Mouse (Mus musculus) intestine, postnatal 0 days (tissue): ENCODE results near the gene Sertad2. TPM values are rescaled to one million over a fixed set of nuclear protein-coding genes. Genes with fewer than 3 reads are reported as not detected.
A peak's percentile ranks its signal among the peaks of the same experiment; 100 is the strongest.

Experiments used
- ATAC-seq: fragments of 200-750 bp; cut with Nextera tagmentation; 2 replicates; pipeline ENCODE4 v1.8.0; 2017; ENCODE audit warnings: mild to moderate bottlenecking, moderate TSS enrichment, moderate library complexity
- H3K27ac ChIP-seq: fragments of 300-500 bp; sonication (generic); 2 replicates; pipeline ENCODE4 v1.5.1; 2014; ENCODE audit warnings: mild to moderate bottlenecking, low read depth, low read length, moderate library complexity
- H3K27me3 ChIP-seq: fragments of 300-500 bp; sonication (generic); replicated peaks from 2 replicates; pipeline ENCODE4 v1.6.1; 2014; ENCODE audit warnings: low read length, mixed read lengths; ENCODE audit not compliant: control insufficient read depth, insufficient read depth
- H3K36me3 ChIP-seq: fragments of 300-500 bp; sonication (generic); 2 replicates; pipeline ENCODE4 v1.6.1; 2014; ENCODE audit warnings: mild to moderate bottlenecking, moderate library complexity; ENCODE audit not compliant: control insufficient read depth, insufficient read depth
- H3K4me1 ChIP-seq: fragments of 300-500 bp; sonication (generic); replicated peaks from 2 replicates; pipeline ENCODE4 v1.6.1; 2014; ENCODE audit warnings: antibody characterized with exemption, low read length, mixed read lengths; ENCODE audit not compliant: control insufficient read depth, insufficient read depth
- H3K4me2 ChIP-seq: fragments of 300-500 bp; sonication (generic); replicated peaks from 2 replicates; pipeline ENCODE4 v1.6.1; 2014; ENCODE audit warnings: low read depth, mild to moderate bottlenecking, moderate library complexity
- H3K4me3 ChIP-seq: fragments of 300-500 bp; sonication (generic); 2 replicates; pipeline ENCODE4 v1.5.1; 2014; ENCODE audit warnings: low read depth, low read length
- H3K9ac ChIP-seq: fragments of 300-500 bp; sonication (generic); 2 replicates; pipeline ENCODE4 v1.6.1; 2014; ENCODE audit warnings: mild to moderate bottlenecking, low read depth, low read length
- H3K9me3 ChIP-seq: fragments of 300-500 bp; sonication (generic); 2 replicates; pipeline ENCODE4 v1.6.1; 2016; ENCODE audit warnings: mixed run types; ENCODE audit not compliant: control insufficient read depth
- CTCF ChIP-seq: sonication (generic); IDR thresholded peaks from 2 replicates; pipeline ENCODE4 v1.5.1; 2016; ENCODE audit warnings: low read depth, mild to moderate bottlenecking, control low read depth, antibody characterized with exemption, moderate library complexity
- WGBS: fragments of 180-500 bp; shearing (Covaris S2); extraction: QIAGEN DNeasy Blood & Tissue Kit; methylation state at CpG from one replicate; pipeline ENCODE4 v1.1.7; 2014; 5-methylcytosine and 5-hydroxymethylcytosine counted together
- polyA plus RNA-seq: library from polyadenylated mRNA; unstranded; fragments of >200 nt; fragmentation: Nextera tagmentation; extraction: Ambion mirVana; gene quantifications from 2 replicates; pipeline ENCODE4 v1.2.1, GENCODE M21; 2015

Gene Sertad2
- polyA plus RNA-seq, 1 experiment from 2014 or later: 38.2 TPM

DNA sequence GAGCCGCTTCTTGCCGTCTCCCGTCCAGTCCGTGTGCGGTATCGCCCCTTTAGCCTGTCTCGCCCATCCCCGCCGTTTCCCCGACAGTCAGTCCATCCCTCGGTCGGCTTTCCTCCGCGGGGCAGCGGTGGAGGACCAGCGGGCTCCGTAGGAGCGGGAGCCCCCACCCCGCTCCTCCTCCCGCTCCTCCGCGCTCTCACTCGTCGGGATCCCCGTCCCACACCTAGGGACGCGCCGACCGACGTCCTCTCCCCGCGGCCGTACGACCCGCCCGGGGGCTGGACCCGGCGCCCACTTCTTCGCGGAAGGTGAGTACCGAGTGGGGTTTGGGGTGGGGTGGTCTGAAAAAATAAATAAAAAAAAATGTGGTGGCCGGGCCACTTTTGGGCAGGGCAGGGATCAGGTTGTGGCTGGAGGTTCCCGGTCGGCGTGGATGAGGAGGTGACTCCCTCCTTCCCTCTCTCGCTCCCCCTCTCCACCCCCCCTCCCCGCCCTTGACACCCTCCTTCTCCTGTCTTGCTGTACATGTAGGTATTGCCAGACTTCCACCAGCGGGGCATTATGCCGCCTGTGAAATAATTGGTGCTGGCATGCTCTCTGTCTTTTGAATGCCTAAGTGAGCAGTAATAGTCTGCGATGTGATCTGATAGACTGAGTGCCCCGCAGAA, 534 bp downstream of the Sertad2 start:
- Histone ChIP-seq H3K4me2 (peak overlapping the region; percentile 96), H3K9ac (peak overlapping the region; percentile 69), H3K27me3 (no peaks in the 10 kb centered on the region), H3K9me3 (no peaks in the 10 kb centered on the region), H3K4me3 (peak overlapping the region; percentile 78), H3K4me1 (0 out of 2 replicates have a peak, but pooled peaks cover 3% of the 10 kb centered on the region), H3K36me3 (no peaks in the 10 kb centered on the region), H3K27ac (peak overlapping the region; percentile 73)
- under 1% methylated on average over 51 of the region's 51 CpGs for WGBS
- no peak for TF ChIP-seq CTCF
- no peak; the same call in 1 of the 2 replicates for ATAC-seq

DNA sequence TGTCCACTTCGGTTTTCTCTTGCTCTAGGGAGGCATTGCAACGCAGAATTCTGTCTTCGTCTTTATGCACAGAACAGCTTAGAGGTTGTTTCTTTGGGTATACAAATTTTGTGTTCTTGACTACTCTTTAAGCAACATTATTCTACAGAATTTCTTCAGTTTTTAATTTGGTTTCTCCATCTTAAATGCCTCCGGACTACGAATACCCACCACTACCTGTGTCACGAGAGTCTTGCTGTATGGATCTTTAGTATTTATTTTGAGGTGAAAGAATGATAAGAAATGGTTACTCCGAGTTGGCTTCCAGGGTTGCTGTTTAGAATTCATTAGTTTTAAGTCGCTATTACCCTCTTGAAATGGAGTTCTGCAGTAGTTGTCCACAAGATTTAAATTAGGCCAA, 1.3 kb downstream of the Sertad2 start:
- Histone ChIP-seq H3K4me3 (peak overlapping the region; percentile 78; the same call in 1 of the 2 replicates), H3K9me3 (no peaks in the 10 kb centered on the region), H3K9ac (no peak overlapping the region), H3K4me1 (0 out of 2 replicates have a peak, but pooled peaks cover 3% of the 10 kb centered on the region), H3K4me2 (peak overlapping the region; percentile 96; the same call in 1 of the 2 replicates), H3K27ac (no peak overlapping the region), H3K27me3 (no peaks in the 10 kb centered on the region), H3K36me3 (no peaks in the 10 kb centered on the region)
- 79% methylated on average over 8 of the region's 8 CpGs for WGBS
- ATAC-seq: no peak
- no peak for TF ChIP-seq CTCF

- Histone ChIP-seq H3K4me3 (no peak overlapping the region), H3K9ac (no peak overlapping the region), H3K36me3 (no peaks in the 10 kb centered on the region), H3K27me3 (no peaks in the 10 kb centered on the region), H3K4me1 (0 out of 2 replicates have a peak, but pooled peaks cover 3% of the 10 kb centered on the region), H3K9me3 (no peaks in the 10 kb centered on the region), H3K27ac (no peak overlapping the region), H3K4me2 (no peak overlapping the region)
- ATAC-seq: no peak
- no peak for TF ChIP-seq CTCF
- WGBS: 79% methylated on average over 3 of the region's 3 CpGs
These were observed 1.9 kb downstream of the Sertad2 start for GRCm38 (mm10) chr11:20544801-20545515.

- no peak for ATAC-seq
- H3K9me3 ChIP-seq: no peaks in the 10 kb centered on the region
- no peaks in the 10 kb centered on the region for H3K27me3 ChIP-seq
- no peak overlapping the region for H3K4me3 ChIP-seq
- H3K27ac ChIP-seq: no peak overlapping the region
- H3K36me3 ChIP-seq: no peaks in the 10 kb centered on the region
- H3K9ac ChIP-seq: no peak overlapping the region
- no peak overlapping the region for H3K4me2 ChIP-seq
- no peak for TF ChIP-seq CTCF
- WGBS: 75% methylated on average over 2 of the region's 2 CpGs
- no peaks in the 10 kb centered on the region for H3K4me1 ChIP-seq
These were observed 6.4 kb downstream of the Sertad2 start for GRCm38 (mm10) chr11:20549481-20549880.

- H3K4me3 ChIP-seq: no peak overlapping the region
- ATAC-seq: no peak
- H3K27ac ChIP-seq: no peak overlapping the region
- 65% methylated on average over 7 of the region's 7 CpGs for WGBS
- no peak overlapping the region for H3K9ac ChIP-seq
- H3K4me1 ChIP-seq: no peaks in the 10 kb centered on the region
- H3K27me3 ChIP-seq: no peaks in the 10 kb centered on the region
- H3K9me3 ChIP-seq: no peaks in the 10 kb centered on the region
- no peak for TF ChIP-seq CTCF
- no peaks in the 10 kb centered on the region for H3K36me3 ChIP-seq
- no peak overlapping the region for H3K4me2 ChIP-seq
These were observed 7.1 kb downstream of the Sertad2 start for GRCm38 (mm10) chr11:20550196-20550595.

DNA sequence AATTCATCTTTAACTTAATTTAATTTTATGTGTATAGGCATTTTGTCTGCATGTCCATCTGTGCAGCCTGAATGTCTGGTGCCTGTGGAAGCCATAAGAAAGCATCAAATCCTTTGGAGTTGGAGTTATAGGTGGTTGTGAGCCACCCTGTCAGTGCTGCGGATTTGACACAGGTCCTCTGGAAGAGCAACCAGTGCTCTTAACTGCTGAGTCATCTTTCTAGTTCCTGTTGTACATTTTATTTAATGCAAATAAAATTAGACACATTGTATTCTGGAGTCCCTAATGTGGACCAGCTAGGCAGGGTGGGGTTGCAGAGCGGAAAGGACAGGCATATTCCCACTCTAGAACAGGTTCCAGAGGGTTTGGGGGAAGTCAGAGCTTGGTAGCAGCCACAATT, 9.0 kb downstream of the Sertad2 start:
- no peak overlapping the region for H3K9ac ChIP-seq
- no peak for ATAC-seq
- H3K4me1 ChIP-seq: no peaks in the 10 kb centered on the region
- no peak overlapping the region for H3K27ac ChIP-seq
- TF ChIP-seq CTCF: no peak
- 89% methylated on average over 2 of the region's 2 CpGs for WGBS
- H3K4me3 ChIP-seq: no peak overlapping the region
- H3K9me3 ChIP-seq: no peaks in the 10 kb centered on the region
- H3K4me2 ChIP-seq: no peak overlapping the region
- H3K36me3 ChIP-seq: no peaks in the 10 kb centered on the region
- no peaks in the 10 kb centered on the region for H3K27me3 ChIP-seq
